Mouse (Mus musculus): ENCODE results near the gene Megf9.

The Megf9 gene

GRCm38 (mm10) chr4:70534891-70535269 is at the start of gene Megf9:
Megf9 (minus strand) TSS chr4:70534995.
- WGBS: under 1% methylated on average over 46 of the region's 46 CpGs

GRCm38 (mm10) chr4:70579654-70580053 is 44.9 kb upstream of the Megf9 start:
- WGBS: 38% methylated on average over 3 of the region's 3 CpGs

GRCm38 (mm10) chr4:70578301-70578700 is 43.5 kb upstream of the Megf9 start:
- WGBS: 65% methylated on average over 3 of the region's 3 CpGs

- WGBS: 75% methylated on average over 2 of the region's 2 CpGs
Measured at GRCm38 (mm10) chr4:70573926-70574325, 39.1 kb upstream of the Megf9 start.

GRCm38 (mm10) chr4:70553888-70554287 is 19.1 kb upstream of the Megf9 start:
- WGBS: 68% methylated on average over 2 of the region's 2 CpGs

GRCm38 (mm10) chr4:70553230-70553797 is 18.5 kb upstream of the Megf9 start:
- WGBS: 89% methylated on average over 5 of the region's 5 CpGs

GRCm38 (mm10) chr4:70552120-70552519 is 17.3 kb upstream of the Megf9 start:
- WGBS: 86% methylated on average over 4 of the region's 4 CpGs

GRCm38 (mm10) chr4:70547411-70548148 is 12.8 kb upstream of the Megf9 start:
- 94% methylated on average over 8 of the region's 8 CpGs for WGBS

- WGBS: 58% methylated on average over 2 of the region's 2 CpGs
Measured at GRCm38 (mm10) chr4:70545869-70546542, 11.2 kb upstream of the Megf9 start.

- 91% methylated on average over 3 of the region's 3 CpGs for WGBS
Measured at GRCm38 (mm10) chr4:70544390-70544789, 9.6 kb upstream of the Megf9 start.

- 47% methylated on average over 2 of the region's 2 CpGs for WGBS
Measured at GRCm38 (mm10) chr4:70542387-70542786, 7.6 kb upstream of the Megf9 start.

GRCm38 (mm10) chr4:70540743-70541142 is 5.9 kb upstream of the Megf9 start:
- WGBS: 41% methylated on average over 6 of the region's 6 CpGs

GRCm38 (mm10) chr4:70536661-70537580 is 2.1 kb upstream of the Megf9 start:
- WGBS: 77% methylated on average over 2 of the region's 2 CpGs

- WGBS: 21% methylated on average over 7 of the region's 7 CpGs
Measured at GRCm38 (mm10) chr4:70535711-70536311, 1.0 kb upstream of the Megf9 start.

- WGBS: 1% methylated on average over 18 of the region's 18 CpGs
Measured at GRCm38 (mm10) chr4:70535289-70535688, 494 bp upstream of the Megf9 start.

GRCm38 (mm10) chr4:70534078-70534890 is 511 bp downstream of the Megf9 start:
- under 1% methylated on average over 65 of the region's 66 CpGs for WGBS

GRCm38 (mm10) chr4:70533056-70533805 is 1.6 kb downstream of the Megf9 start:
- 24% methylated on average over 3 of the region's 3 CpGs for WGBS

- 48% methylated on average over 1 of the region's 1 CpGs for WGBS
Measured at GRCm38 (mm10) chr4:70531021-70531420, 3.8 kb downstream of the Megf9 start.

- WGBS: 71% methylated on average over 3 of the region's 3 CpGs
Measured at GRCm38 (mm10) chr4:70528622-70529021, 6.2 kb downstream of the Megf9 start.

GRCm38 (mm10) chr4:70523346-70523745 is 11.4 kb downstream of the Megf9 start:
- 55% methylated on average over 2 of the region's 2 CpGs for WGBS

Measured in cerebral cortex, adult 2 months (tissue).